Mouse (Mus musculus) left cerebral cortex, adult 8-10 months (tissue): ENCODE measurements around the gene Susd1. TPM values are rescaled to one million over a fixed set of nuclear protein-coding genes. Genes with fewer than 3 reads are reported as not detected.

Experiments used
- DNase-seq, 2 experiments: peaks; one replicate each; pipeline ENCODE4 v3.0.0; 2022; ENCODE audit warnings: low spot score in 2 of 2
- total RNA-seq, 4 experiments: library from RNA; stranded (reverse); gene quantifications; 2 replicates each; pipeline ENCODE4 v1.2.4; 2022

Susd1 gene
- total RNA-seq, 4 experiments from 2014 or later, result 7.8 to 11.2 (median 9.8) TPM

GRCm38 (mm10) chr4:59434039-59434438 lies 4.4 kb downstream of the Susd1 start:
- no peak for DNase-seq

- DNase-seq, result no peak
Observed at GRCm38 (mm10) chr4:59429128-59429527, 9.3 kb downstream of the Susd1 start.

DNA sequence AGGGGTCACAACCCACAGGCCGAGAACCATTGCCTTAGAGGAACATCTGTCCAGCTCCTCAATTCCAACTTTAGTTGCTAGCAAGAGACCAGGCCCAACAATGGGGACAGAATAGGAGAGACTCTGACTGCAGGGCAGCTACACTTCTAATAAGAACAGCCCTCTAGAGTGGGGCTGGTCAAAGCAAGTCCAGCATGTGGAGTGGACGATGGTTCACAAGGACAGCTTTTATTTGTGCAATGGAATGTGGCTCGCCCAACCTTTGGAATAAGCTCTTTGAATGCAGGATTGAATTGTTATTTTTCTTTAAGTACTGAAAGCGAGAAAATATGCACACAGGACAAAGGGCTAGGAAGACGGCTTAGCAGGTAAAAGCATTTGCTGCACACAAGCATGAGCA lies 12.0 kb downstream of the Susd1 start:
- no peak for DNase-seq

DNA sequence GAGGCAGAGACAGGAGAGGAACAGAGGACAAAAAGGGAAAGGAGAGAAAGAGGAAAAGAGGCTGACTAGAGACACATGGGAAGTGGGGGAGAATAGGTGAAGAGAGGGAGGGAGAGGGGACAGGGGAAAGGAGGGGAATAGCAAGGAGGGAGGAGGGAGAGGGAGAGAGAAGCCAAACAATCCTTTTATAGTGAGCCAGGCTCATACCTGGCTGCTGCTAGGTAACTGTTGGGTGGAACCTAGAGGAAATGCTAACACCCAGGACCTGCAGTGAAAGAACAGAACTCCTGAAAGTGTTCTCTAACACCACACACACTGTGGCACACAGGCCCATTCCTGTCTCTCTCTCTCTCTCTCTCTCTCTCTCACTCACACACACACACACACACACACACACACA lies 15.6 kb downstream of the Susd1 start:
- DNase-seq, result no peak

GRCm38 (mm10) chr4:59422025-59422783 lies 16.2 kb downstream of the Susd1 start:
- no peak for DNase-seq

- DNase-seq, result no peak
Observed at GRCm38 (mm10) chr4:59421369-59421746, 17.1 kb downstream of the Susd1 start.

GRCm38 (mm10) chr4:59420695-59421368 lies 17.6 kb downstream of the Susd1 start:
- no peak for DNase-seq

DNA sequence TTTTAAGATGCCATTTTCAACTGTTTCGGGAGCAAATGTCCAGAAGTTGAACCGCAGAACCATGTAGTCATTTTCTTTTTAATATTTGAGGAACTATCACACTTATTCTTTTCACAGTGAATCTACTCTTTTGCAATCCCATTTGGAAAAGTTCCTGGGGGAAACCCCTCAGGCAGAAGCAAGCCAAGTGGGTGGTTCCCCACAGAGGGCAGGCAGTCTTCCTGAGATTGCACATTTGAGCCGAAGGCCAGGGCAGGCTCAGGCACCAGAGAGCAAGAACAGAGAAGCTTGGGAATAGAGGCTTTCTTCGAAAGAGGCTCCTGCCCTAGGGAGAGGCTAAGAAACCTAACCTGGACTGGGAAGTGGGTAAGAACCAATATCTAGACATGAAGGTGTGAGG lies 19.2 kb downstream of the Susd1 start:
- no peak for DNase-seq

DNA sequence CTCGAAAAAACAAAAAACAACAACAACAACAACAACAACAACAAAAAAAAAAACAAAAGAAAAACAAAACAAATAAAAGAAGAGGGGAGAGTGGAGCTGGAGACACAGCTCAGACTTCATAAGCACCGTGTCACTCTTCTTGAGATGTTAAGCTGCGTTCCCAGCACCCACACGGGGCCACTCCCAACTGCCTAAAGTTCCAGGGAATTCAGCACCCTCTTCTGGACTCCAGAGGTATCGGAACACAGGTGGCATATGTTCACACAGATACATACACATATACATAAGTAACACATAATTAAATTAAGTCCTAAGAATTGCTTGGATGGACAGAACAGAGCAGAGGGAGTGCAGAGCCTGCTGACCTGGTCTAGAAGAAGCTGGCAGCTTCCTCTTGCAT lies 25.0 kb downstream of the Susd1 start:
- DNase-seq, result no peak

DNA sequence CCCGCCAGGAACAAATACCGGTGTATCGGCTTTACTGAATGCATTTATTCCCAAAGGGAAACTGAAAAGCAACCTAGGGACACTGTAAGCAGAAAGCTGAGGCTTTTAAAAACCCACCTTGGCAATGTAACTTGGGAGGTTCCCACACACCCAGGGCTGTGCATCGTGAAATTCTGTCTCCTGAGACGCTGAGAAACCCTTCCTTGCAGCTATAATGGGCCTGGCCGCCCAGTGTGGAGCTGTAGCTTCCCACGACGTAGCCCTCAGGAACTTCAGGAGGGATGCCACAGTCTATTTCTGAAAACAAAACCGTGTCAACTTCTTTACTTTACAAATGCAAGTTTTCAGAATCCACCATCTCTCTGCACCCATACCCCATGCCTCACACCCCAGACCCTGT lies 27.3 kb downstream of the Susd1 start:
- no peak for DNase-seq

GRCm38 (mm10) chr4:59407766-59408165 lies 30.7 kb downstream of the Susd1 start:
- DNase-seq, result no peak

DNA sequence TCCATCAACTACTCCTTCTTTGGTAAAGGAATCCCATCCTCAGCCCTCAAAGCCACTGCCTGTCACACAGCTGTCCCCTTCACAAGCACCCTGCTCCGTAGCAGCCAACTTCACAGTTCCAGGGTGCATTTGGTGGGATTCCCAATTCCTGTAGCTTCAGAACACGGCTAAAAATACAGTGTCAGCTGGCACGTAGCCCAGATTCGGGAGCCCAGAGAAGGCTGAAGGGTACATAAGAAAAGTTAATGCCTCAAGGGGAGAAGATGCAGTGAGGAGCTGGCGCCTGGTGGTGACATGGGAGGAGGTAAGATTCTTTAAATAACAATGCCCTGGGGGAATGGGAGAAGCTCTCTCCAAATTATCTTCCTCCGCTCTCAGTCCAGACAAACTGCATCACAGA lies 34.1 kb downstream of the Susd1 start:
- DNase-seq, result peak; percentile 30 to 45

- DNase-seq, result no peak
Observed at GRCm38 (mm10) chr4:59400931-59401330, 37.5 kb downstream of the Susd1 start.

GRCm38 (mm10) chr4:59399343-59399742 lies 39.1 kb downstream of the Susd1 start:
- DNase-seq, result no peak

DNA sequence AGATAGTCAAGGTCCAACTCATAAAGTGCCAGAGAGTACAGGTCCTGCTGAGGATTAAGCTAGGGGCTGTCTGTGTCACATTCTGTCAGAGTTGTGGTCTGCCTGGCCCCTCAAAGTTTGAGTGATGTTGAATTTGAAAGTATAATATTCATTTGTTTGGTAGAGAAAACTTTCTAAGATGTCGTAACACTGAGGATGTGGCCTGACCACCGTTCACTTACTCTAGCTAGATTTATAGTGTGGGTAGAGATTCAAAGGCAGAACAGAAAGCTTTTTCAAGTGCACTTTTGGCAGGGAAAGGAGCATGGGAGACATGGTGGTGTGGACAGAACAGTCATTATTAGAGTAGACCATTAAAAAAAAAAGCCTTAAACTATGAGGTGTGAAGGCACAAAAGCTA lies 42.9 kb downstream of the Susd1 start:
- no peak for DNase-seq

DNA sequence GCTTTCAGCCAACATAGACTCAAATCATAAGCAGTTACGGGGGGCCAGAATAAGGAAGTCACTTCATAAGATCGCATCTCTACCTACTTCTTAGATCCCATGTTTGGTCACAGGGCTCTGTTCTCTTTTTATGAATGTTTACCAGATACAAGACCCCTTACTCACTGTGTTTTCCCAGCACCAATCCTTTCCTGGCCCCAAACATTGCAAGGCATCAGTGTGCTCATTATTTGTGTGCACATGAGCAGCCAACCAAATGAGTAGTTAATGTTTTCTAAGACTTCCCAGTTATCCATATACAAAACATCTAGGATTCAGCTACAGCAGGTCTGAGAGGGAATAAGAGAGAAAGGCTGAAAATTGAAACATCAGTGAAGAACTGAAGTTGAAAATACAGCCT lies 44.3 kb downstream of the Susd1 start:
- DNase-seq, result no peak

GRCm38 (mm10) chr4:59388447-59389030 lies 49.9 kb downstream of the Susd1 start:
- peak; percentile 37 to 43 for DNase-seq

DNA sequence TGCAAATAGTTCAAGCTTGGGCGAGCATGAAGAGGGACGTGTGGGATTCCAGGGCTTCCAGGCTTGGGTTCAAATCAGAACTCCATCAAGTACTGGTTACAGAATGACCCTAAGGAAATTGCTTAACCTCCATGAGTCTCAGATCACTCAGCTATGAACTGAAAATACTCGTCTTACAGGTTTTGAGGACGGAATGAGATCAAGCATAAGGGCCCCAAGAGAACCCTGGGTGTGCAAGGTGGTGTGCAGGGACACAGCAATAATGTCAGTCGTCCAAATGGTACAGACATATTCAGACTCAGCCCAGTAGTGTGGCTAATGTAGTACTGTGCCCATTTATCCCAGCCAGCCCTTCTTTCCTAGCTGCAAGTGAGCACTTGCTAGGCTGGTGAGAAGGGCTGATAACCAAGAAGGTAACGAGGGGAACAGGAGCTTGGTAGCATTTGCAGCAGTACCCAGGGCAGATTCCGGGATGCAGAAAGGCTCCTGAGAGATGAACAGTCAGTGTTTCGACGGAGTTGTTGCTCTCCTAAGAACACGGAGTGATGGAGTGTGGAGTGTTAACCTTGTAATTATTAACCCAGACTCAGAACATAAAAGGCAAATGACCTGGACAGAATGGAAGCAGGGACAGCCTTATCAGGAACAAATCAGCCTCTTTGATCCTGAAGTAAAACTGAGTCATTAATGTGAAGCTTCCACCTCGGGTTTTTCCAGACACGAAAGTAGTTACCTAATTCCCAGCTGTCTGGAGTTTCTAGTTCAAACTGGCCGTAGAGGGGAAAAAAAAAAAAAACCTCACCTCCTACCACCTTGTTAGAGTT lies 50.8 kb downstream of the Susd1 start:
- no peak for DNase-seq

GRCm38 (mm10) chr4:59385254-59385895 lies 53.1 kb downstream of the Susd1 start:
- no peak for DNase-seq

GRCm38 (mm10) chr4:59383791-59384190 lies 54.6 kb downstream of the Susd1 start:
- DNase-seq, result peak in 1 of 2 experiments; percentile 58

DNA sequence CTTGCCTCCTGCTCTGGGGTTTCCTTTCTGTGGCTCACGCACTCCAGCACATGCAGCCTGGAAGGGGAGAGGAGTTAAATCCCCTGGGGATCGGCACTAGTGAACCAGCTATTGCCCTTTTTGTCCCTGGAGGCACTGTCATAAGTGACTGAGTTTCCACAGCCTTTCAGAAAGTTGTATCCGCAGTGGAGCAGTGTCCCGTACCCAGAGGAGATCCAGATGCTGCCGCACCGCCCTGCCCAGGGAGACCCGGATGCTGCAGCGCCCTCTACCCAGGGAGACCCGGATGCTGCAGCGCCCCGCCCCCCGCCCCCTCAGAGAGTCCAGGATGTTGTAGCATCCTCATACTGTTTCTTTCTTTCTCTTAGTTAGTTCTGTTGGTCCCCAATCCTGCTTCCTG lies 56.3 kb downstream of the Susd1 start:
- DNase-seq, result no peak
